Mouse (Mus musculus): ENCODE data around the gene Misp.

DNA sequence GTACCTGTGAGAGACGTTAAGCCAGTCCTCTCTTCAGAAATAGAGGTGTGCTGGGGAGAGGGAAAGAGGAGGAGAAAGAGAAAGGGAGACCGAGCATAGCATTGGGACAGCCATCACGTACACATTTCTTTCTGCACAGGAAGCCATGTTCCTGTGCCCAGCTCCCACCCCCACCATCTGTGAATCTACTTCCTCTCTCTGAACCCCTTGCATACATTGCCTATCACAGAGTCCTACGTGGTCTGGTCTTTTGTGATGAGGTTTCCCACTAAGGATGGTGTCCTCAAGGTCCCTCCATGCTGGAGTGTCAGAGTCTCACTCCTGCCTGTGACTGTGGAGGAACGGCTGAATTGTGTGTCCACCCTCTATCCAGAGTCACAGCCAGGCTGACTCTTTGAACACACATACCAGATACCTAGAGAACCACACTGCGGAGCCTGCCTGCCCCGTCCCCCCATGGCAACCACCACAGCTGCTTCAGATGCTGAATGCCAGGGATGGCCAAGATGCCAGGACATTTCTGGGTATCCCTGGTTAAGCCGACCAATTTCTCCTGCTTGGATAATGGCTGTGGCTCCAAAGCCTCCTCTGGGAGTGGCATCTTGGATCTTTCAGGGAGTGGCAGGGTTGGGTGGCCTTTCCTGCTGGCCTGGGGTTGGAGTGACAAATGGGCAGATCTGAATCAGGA lies 29.3 kb downstream of the Misp start:
- TF ChIP-seq CTCF (IDR thresholded peaks at IDR 0.05; ENCODE audit: insufficient read depth, low read length) (no peak), POLR2A (IDR thresholded peaks at IDR 0.05; ENCODE audit: borderline replicate concordance, extremely low read depth, low read depth, low read length) (no peak)
